ENCODE assay signal across 8 mouse cellular contexts in the genomic region with DNA sequence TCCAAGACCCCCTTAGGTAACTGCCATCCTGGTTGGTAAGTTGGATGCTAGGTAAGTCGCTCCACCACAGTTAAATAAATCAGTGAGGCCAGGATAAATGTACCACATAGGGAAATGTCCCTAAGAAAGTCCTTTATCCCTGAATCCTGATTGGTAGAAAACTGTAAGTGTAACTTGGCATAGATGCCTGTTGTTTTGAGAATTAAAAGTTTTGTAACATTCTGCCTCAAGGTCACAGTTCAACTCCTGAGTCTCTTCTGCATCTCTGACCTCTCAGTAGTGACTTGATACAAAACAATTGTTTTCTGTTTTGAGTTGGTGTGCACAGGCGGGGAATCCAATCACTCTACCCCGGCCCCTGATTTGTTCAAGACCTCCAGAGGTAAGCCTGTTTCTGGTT. TPM values are rescaled to one million over a fixed set of nuclear protein-coding genes. Genes with fewer than 3 reads are reported as not detected.
DNase-seq lines count a peak whose midpoint lies in the region; ATAC-seq and TF ChIP-seq lines count a peak whose summit lies in the region.

A gene (plus strand): TSS at position 264 of the 400 bp plus-strand sequence.

- no peak within 1 kb of the TSS for H3K4me2 ChIP-seq in intestine, embryonic 14.5 days (ENCODE audit: low read length)

- no peaks in the 10 kb centered on the region for H3K4me1 ChIP-seq in kidney, adult 2 months (ENCODE audit: control insufficient read depth, insufficient read depth, low read length)
- H3K4me1 ChIP-seq in intestine, embryonic 14.5 days (replicated peaks; ENCODE audit: control insufficient read depth, insufficient read depth, low read length): no peaks in the 10 kb centered on the region

- no peak within 1 kb of the TSS for H3K4me3 ChIP-seq in kidney, adult 2 months (ENCODE audit: insufficient read depth, low read depth, low read length)
- no peak within 1 kb of the TSS for H3K4me3 ChIP-seq in intestine, embryonic 14.5 days (ENCODE audit: low read depth, low read length)

- DNase-seq in kidney, adult 2 months: no peak
- DNase-seq in kidney, postnatal 4 days: no peak
- DNase-seq in adrenal gland, postnatal 14 days: no peak
- no peak for DNase-seq in gastrocnemius, postnatal 10 days
- DNase-seq in intestine, embryonic 14.5 days (ENCODE audit: low spot score): no peak
- DNase-seq in cerebellum, postnatal 36 days: no peak
- DNase-seq in cerebellum, adult 11 months: no peak

- no peak for ATAC-seq in intestine, embryonic 14.5 days (replicated peaks; ENCODE audit: low FRiP score, low TSS enrichment, low read depth)
- ATAC-seq in megakaryocyte progenitor cell, adult 5-6 weeks (replicated peaks; ENCODE audit: poor library complexity): no peak

- H3K27ac ChIP-seq in kidney, adult 2 months (ENCODE audit: insufficient read depth, low read depth, low read length): no peak within 1 kb of the TSS
- no peak within 1 kb of the TSS for H3K27ac ChIP-seq in intestine, embryonic 14.5 days (ENCODE audit: low read depth)

- no peak within 1 kb of the TSS for H3K9ac ChIP-seq in intestine, embryonic 14.5 days (ENCODE audit: low read length)

- TF ChIP-seq CTCF in kidney, adult 2 months (conservative IDR thresholded peaks at IDR 0.05; ENCODE audit: insufficient read depth, insufficient read length, low read depth, low read length): no peak

- 89% methylated on average over 3 of the region's 3 CpGs for WGBS in kidney, adult 2 months
- WGBS in intestine, embryonic 14.5 days: 76% methylated on average over 3 of the region's 3 CpGs

- H3K9me3 ChIP-seq in intestine, embryonic 14.5 days (ENCODE audit: control insufficient read depth, low read length): no peaks in the 10 kb centered on the region

- no peak for TF ChIP-seq POLR2A in kidney, adult 2 months (IDR thresholded peaks at IDR 0.05; ENCODE audit: low read depth, low read length)

- H3K27me3 ChIP-seq in kidney, adult 2 months (replicated peaks; ENCODE audit: control insufficient read depth, insufficient read depth, low read length): no peaks in the 10 kb centered on the region
- H3K27me3 ChIP-seq in intestine, embryonic 14.5 days (replicated peaks; ENCODE audit: control insufficient read depth, insufficient read depth, low read length): no peaks in the 10 kb centered on the region

- H3K36me3 ChIP-seq in kidney, adult 2 months (ENCODE audit: control insufficient read depth, insufficient read depth, low read length): no peaks in the 10 kb centered on the region
- no peaks in the 10 kb centered on the region for H3K36me3 ChIP-seq in intestine, embryonic 14.5 days (ENCODE audit: control insufficient read depth, insufficient read depth, low read length)

RNA-seq across cellular contexts. Expression of the gene that starts here (rescaled TPM):
- polyA plus RNA-seq in kidney, adult 2 months (2012; rRNA removed): 186 and 191 TPM in 2 replicates
- total RNA-seq in adrenal gland, postnatal 14 days (2021): 247 and 252 TPM in 2 replicates
- total RNA-seq in gastrocnemius, postnatal 10 days (2021): 100 to 1,000 TPM; 118 to 161 TPM
- polyA plus RNA-seq in intestine, embryonic 14.5 days (2014; fragmentation: Nextera tagmentation; extraction: Ambion mirVana): 390 and 414 TPM in 2 replicates
- total RNA-seq in megakaryocyte progenitor cell, adult 5-6 weeks (2015): 389 and 409 TPM in 2 replicates
- 506 and 507 TPM in 2 replicates for total RNA-seq in megakaryocyte progenitor cell, adult 5-6 weeks (2017)
